Mouse (Mus musculus) kidney, adult 2 months (tissue): Measurements from ENCODE around the gene Eepd1. TPM values are rescaled to one million over a fixed set of nuclear protein-coding genes. Genes with fewer than 3 reads are reported as not detected.
"Not testable (repeated sequence)": the region's sequence is repeated elsewhere in the genome, so short reads cannot be mapped to it uniquely, and the experiment has no call there.

Experiments used
- DNase-seq: peaks from one replicate; pipeline ENCODE4 v3.0.0; 2021
- H3K27ac ChIP-seq: fragments of 200-500 bp; 2 replicates; pipeline ENCODE4 v1.5.1; 2012; ENCODE audit warnings: low read depth, low read length, control low read depth, inconsistent platforms; ENCODE audit not compliant: insufficient read depth
- H3K27me3 ChIP-seq: fragments of 200-500 bp; replicated peaks from 2 replicates; pipeline ENCODE4 v1.6.1; 2012; ENCODE audit warnings: mild to moderate bottlenecking, moderate library complexity, low read length, inconsistent platforms; ENCODE audit not compliant: control insufficient read depth, insufficient read depth
- H3K36me3 ChIP-seq: fragments of 200-500 bp; 2 replicates; pipeline ENCODE4 v1.6.1; 2012; ENCODE audit warnings: mild to moderate bottlenecking, moderate library complexity, low read length, inconsistent platforms; ENCODE audit not compliant: control insufficient read depth, insufficient read depth
- H3K4me1 ChIP-seq: fragments of 200-500 bp; 2 replicates; pipeline ENCODE4 v1.6.1; 2011; ENCODE audit warnings: low read length; ENCODE audit not compliant: control insufficient read depth, insufficient read depth
- H3K4me3 ChIP-seq: fragments of 200-500 bp; 2 replicates; pipeline ENCODE4 v1.5.1; 2011; ENCODE audit warnings: mild to moderate bottlenecking, low read depth, low read length, control low read depth; ENCODE audit not compliant: insufficient read depth
- CTCF ChIP-seq: fragments of 200-500 bp; conservative IDR thresholded peaks from 2 replicates; pipeline ENCODE4 v1.5.1; 2011; ENCODE audit warnings: low read depth, mild to moderate bottlenecking, control low read depth, low read length, moderate library complexity, mixed read lengths; ENCODE audit not compliant: insufficient read depth, insufficient read length
- POLR2A ChIP-seq: fragments of 200-500 bp; IDR thresholded peaks from one replicate; pipeline ENCODE4 v1.6.1; 2011; ENCODE audit warnings: low read depth, low read length, control low read depth
- WGBS: fragments of 180-500 bp; shearing (Covaris S2); methylation state at CpG from one replicate; pipeline ENCODE4 v1.1.7; 2018; 5-methylcytosine and 5-hydroxymethylcytosine counted together
- polyA plus RNA-seq: library from polyadenylated mRNA; depleted of rRNA; stranded (reverse); fragments of >200 nt; gene quantifications from 2 replicates; pipeline ENCODE4 v1.2.3, GENCODE M21; 2012; rRNA removed

Gene Eepd1
- polyA plus RNA-seq, result 4.3 and 4.8 TPM in 2 replicates

GRCm38 (mm10) chr9:25481344-25482095 is at the start of gene Eepd1:
Eepd1 (plus strand) TSS chr9:25481547.
- Histone ChIP-seq H3K4me1 (no peaks in the 10 kb centered on the region), H3K36me3 (no peaks in the 10 kb centered on the region), H3K27ac (no peak within 1 kb of the TSS), H3K4me3 (peak within 1 kb of the TSS; percentile 96), H3K27me3 (no peaks in the 10 kb centered on the region)
- peak; percentile 97 for DNase-seq
- no peak for TF ChIP-seq CTCF
- TF ChIP-seq POLR2A, result no peak
- 1% methylated on average over 75 of the region's 75 CpGs for WGBS

GRCm38 (mm10) chr9:25438836-25439235 is 42.5 kb upstream of the Eepd1 start:
- TF ChIP-seq CTCF (no peak), POLR2A (no peak)
- no peaks in the 10 kb centered on the region for H3K4me1 ChIP-seq
- DNase-seq, result peak; percentile 30
- H3K4me3 ChIP-seq, result no peak overlapping the region
- 74% methylated on average over 3 of the region's 3 CpGs for WGBS
- no peaks in the 10 kb centered on the region for H3K27me3 ChIP-seq
- H3K36me3 ChIP-seq, result no peaks in the 10 kb centered on the region
- no peak overlapping the region for H3K27ac ChIP-seq

- not testable (repeated sequence) for H3K4me1 ChIP-seq, H3K36me3 ChIP-seq, H3K27ac ChIP-seq, H3K27me3 ChIP-seq, DNase-seq, H3K4me3 ChIP-seq
- WGBS, result 93% methylated on average over 5 of the region's 5 CpGs
Observed at GRCm38 (mm10) chr9:25440046-25440445, 41.3 kb upstream of the Eepd1 start.

- H3K4me1 ChIP-seq, result no peaks in the 10 kb centered on the region
- H3K36me3 ChIP-seq, result no peaks in the 10 kb centered on the region
- no peak for DNase-seq
- TF ChIP-seq CTCF (no peak), POLR2A (no peak)
- H3K27ac ChIP-seq, result no peak overlapping the region
- no peaks in the 10 kb centered on the region for H3K27me3 ChIP-seq
- no peak overlapping the region for H3K4me3 ChIP-seq
Observed at GRCm38 (mm10) chr9:25442041-25442440, 39.3 kb upstream of the Eepd1 start.

GRCm38 (mm10) chr9:25443029-25443428 is 38.3 kb upstream of the Eepd1 start:
- Histone ChIP-seq H3K27me3 (no peaks in the 10 kb centered on the region), H3K4me1 (no peaks in the 10 kb centered on the region), H3K27ac (no peak overlapping the region), H3K36me3 (no peaks in the 10 kb centered on the region), H3K4me3 (no peak overlapping the region)
- WGBS, result 71% methylated on average over 3 of the region's 3 CpGs
- no peak for DNase-seq
- TF ChIP-seq CTCF (no peak), POLR2A (no peak)

- no peak for DNase-seq
- no peaks in the 10 kb centered on the region for H3K4me1 ChIP-seq
- H3K27me3 ChIP-seq, result no peaks in the 10 kb centered on the region
- no peak for TF ChIP-seq POLR2A
- no peak for TF ChIP-seq CTCF
- H3K27ac ChIP-seq, result no peak overlapping the region
- H3K36me3 ChIP-seq, result no peaks in the 10 kb centered on the region
- no peak overlapping the region for H3K4me3 ChIP-seq
Observed at GRCm38 (mm10) chr9:25443546-25443945, 37.8 kb upstream of the Eepd1 start.

- H3K4me1 ChIP-seq, result no peaks in the 10 kb centered on the region
- DNase-seq, result no peak
- H3K27me3 ChIP-seq, result no peaks in the 10 kb centered on the region
- no peak overlapping the region for H3K4me3 ChIP-seq
- H3K27ac ChIP-seq, result no peak overlapping the region
- 56% methylated on average over 4 of the region's 4 CpGs for WGBS
- no peak for TF ChIP-seq POLR2A
- H3K36me3 ChIP-seq, result no peaks in the 10 kb centered on the region
Observed at GRCm38 (mm10) chr9:25450394-25450793, 31.0 kb upstream of the Eepd1 start.
